9 mouse cellular contexts compared by ENCODE assay signal in the genomic region with DNA sequence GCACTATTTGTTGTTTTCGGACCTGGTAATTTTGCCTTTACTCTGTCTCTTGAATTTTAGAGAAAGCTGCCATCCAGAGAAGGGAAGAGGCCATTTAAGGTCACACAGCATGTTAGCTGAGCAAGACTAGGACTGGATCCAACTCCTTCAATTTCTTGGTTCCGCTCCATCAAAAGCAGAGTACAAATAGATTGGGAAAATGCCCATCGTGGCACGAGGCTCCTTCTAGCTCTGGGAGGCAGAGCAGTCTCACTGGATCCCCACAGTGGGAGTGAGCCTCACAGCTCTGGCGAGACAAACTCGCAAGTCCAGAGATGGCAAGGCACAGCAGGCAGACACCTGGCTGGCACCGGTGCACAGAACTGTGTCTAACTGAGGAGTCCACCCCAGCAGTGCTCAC.
DNase-seq lines count a peak whose midpoint lies in the region; ATAC-seq and TF ChIP-seq lines count a peak whose summit lies in the region.
"Had no signal": no experiment of that assay in that cellular context is flagged by ENCODE, and none has a peak within 500 bp of the region (broad histone marks: within the 10 kb centered on the region; RNA-seq: fewer than 3 reads in every experiment).

No protein-coding gene starts in this region.

- H3K9me3 ChIP-seq in embryonic facial prominence, embryonic 14.5 days (ENCODE audit: control insufficient read depth, low read length), result no peaks in the 10 kb centered on the region
- H3K9me3 ChIP-seq in embryonic facial prominence, embryonic 10.5 days, result no peaks in the 10 kb centered on the region
- H3K9me3 ChIP-seq in stomach, postnatal 0 days (ENCODE audit: control insufficient read depth, low read length), result no peaks in the 10 kb centered on the region
- no peaks in the 10 kb centered on the region for H3K9me3 ChIP-seq in forebrain, embryonic 14.5 days (replicated peaks; ENCODE audit: control insufficient read depth, low read length)

- H3K36me3 ChIP-seq in embryonic facial prominence, embryonic 14.5 days (ENCODE audit: control insufficient read depth, insufficient read depth, low read length), result no peaks in the 10 kb centered on the region
- H3K36me3 ChIP-seq in embryonic facial prominence, embryonic 10.5 days (replicated peaks), result no peaks in the 10 kb centered on the region
- no peaks in the 10 kb centered on the region for H3K36me3 ChIP-seq in stomach, postnatal 0 days (ENCODE audit: control insufficient read depth, insufficient read depth, low read length)
- H3K36me3 ChIP-seq in forebrain, embryonic 14.5 days (ENCODE audit: control insufficient read depth, insufficient read depth, low read length), result no peaks in the 10 kb centered on the region

- no peak overlapping the region for H3K27ac ChIP-seq in embryonic facial prominence, embryonic 14.5 days (replicated peaks; ENCODE audit: low read depth, low read length)
- H3K27ac ChIP-seq in embryonic facial prominence, embryonic 10.5 days (replicated peaks), result no peak overlapping the region
- no peak overlapping the region for H3K27ac ChIP-seq in stomach, postnatal 0 days (replicated peaks)
- H3K27ac ChIP-seq in forebrain, embryonic 14.5 days (ENCODE audit: low read depth, low read length), result no peak overlapping the region
- H3K27ac ChIP-seq: liver, embryonic 14.5 days had no signal

- TF ChIP-seq CTCF in stomach, postnatal 0 days (IDR thresholded peaks at IDR 0.05; ENCODE audit: low read depth), result no peak

- no peak for TF ChIP-seq EP300 in stomach, postnatal 0 days (optimal IDR thresholded peaks at IDR 0.05)

- peak; percentile 36 for DNase-seq in embryonic facial prominence, embryonic 14.5 days (ENCODE audit: low spot score)
- DNase-seq in embryonic facial prominence, embryonic 10.5 days (ENCODE audit: low spot score), result no peak
- DNase-seq in adipocyte (ENCODE audit: low spot score), result peak; percentile 87
- DNase-seq in frontal cortex, postnatal 36 days (ENCODE audit: low spot score in 2 of 2), result peak; percentile 34 to 69
- peak; percentile 42 for DNase-seq in layer of hippocampus, adult 9-11 months
- DNase-seq in stomach, postnatal 0 days (ENCODE audit: low spot score), result no peak
- DNase-seq in forebrain, embryonic 14.5 days (ENCODE audit: low spot score), result no peak
- no peak for DNase-seq in urinary bladder, adult 2 months (ENCODE audit: low spot score)

- H3K27me3 ChIP-seq in embryonic facial prominence, embryonic 14.5 days (replicated peaks; ENCODE audit: control insufficient read depth, insufficient read depth, low read length), result no peaks in the 10 kb centered on the region
- no peaks in the 10 kb centered on the region for H3K27me3 ChIP-seq in embryonic facial prominence, embryonic 10.5 days (replicated peaks; ENCODE audit: low read depth, poor library complexity, severe bottlenecking)
- no peaks in the 10 kb centered on the region for H3K27me3 ChIP-seq in stomach, postnatal 0 days (ENCODE audit: control insufficient read depth, insufficient read depth, low read length)
- no peaks in the 10 kb centered on the region for H3K27me3 ChIP-seq in forebrain, embryonic 14.5 days (replicated peaks; ENCODE audit: control insufficient read depth, insufficient read depth, low read length)

- WGBS in embryonic facial prominence, embryonic 14.5 days, result 70% methylated on average over 7 of the region's 7 CpGs
- 90% methylated on average over 7 of the region's 7 CpGs for WGBS in embryonic facial prominence, embryonic 10.5 days
- 70% methylated on average over 7 of the region's 7 CpGs for WGBS in stomach, postnatal 0 days
- 83% methylated on average over 7 of the region's 7 CpGs for WGBS in forebrain, embryonic 14.5 days

- H3K4me2 ChIP-seq in embryonic facial prominence, embryonic 14.5 days (ENCODE audit: low read depth, low read length), result no peak overlapping the region
- no peak overlapping the region for H3K4me2 ChIP-seq in stomach, postnatal 0 days (replicated peaks; ENCODE audit: low read depth)
- H3K4me2 ChIP-seq in forebrain, embryonic 14.5 days (ENCODE audit: low read length), result no peak overlapping the region

- no peaks in the 10 kb centered on the region for H3K4me1 ChIP-seq in embryonic facial prominence, embryonic 14.5 days (ENCODE audit: control insufficient read depth, insufficient read depth, low read length)
- H3K4me1 ChIP-seq in embryonic facial prominence, embryonic 10.5 days, result peaks cover 18% of the 10 kb centered on the region
- H3K4me1 ChIP-seq in stomach, postnatal 0 days (replicated peaks; ENCODE audit: control insufficient read depth, insufficient read depth), result no peaks in the 10 kb centered on the region
- H3K4me1 ChIP-seq in forebrain, embryonic 14.5 days (ENCODE audit: control insufficient read depth, insufficient read depth, low read length), result no peaks in the 10 kb centered on the region

- H3K4me3 ChIP-seq in embryonic facial prominence, embryonic 14.5 days (ENCODE audit: low read depth, low read length), result no peak overlapping the region
- H3K4me3 ChIP-seq in embryonic facial prominence, embryonic 10.5 days, result no peak overlapping the region
- no peak overlapping the region for H3K4me3 ChIP-seq in stomach, postnatal 0 days (ENCODE audit: low read depth, low read length)
- no peak overlapping the region for H3K4me3 ChIP-seq in forebrain, embryonic 14.5 days (ENCODE audit: low read depth, low read length)

- no peak overlapping the region for H3K9ac ChIP-seq in embryonic facial prominence, embryonic 14.5 days (ENCODE audit: low read depth, low read length)
- no peak overlapping the region for H3K9ac ChIP-seq in stomach, postnatal 0 days (ENCODE audit: low read length)
- H3K9ac ChIP-seq in forebrain, embryonic 14.5 days (ENCODE audit: low read length), result no peak overlapping the region
- H3K9ac ChIP-seq: liver, embryonic 14.5 days had no signal

- ATAC-seq in embryonic facial prominence, embryonic 14.5 days (ENCODE audit: low read depth), result no peak
- ATAC-seq in stomach, postnatal 0 days (ENCODE audit: low FRiP score, low TSS enrichment), result no peak
- no peak for ATAC-seq in forebrain, embryonic 14.5 days

Comparison
In these comparisons a context has a peak if more than half of its experiments do, and no peak if none do; other contexts are left out.
1. DNase-seq: peak in embryonic facial prominence, embryonic 14.5 days (single experiment), adipocyte (single experiment), frontal cortex, postnatal 36 days (2 of 2) and layer of hippocampus, adult 9-11 months (single experiment); none in embryonic facial prominence, embryonic 10.5 days (single experiment), stomach, postnatal 0 days (single experiment), forebrain, embryonic 14.5 days (single experiment) and urinary bladder, adult 2 months (single experiment).